Mouse (Mus musculus): Measurements from ENCODE around the gene Slc6a4. TPM values are rescaled to one million over a fixed set of nuclear protein-coding genes. Genes with fewer than 3 reads are reported as not detected.

The Slc6a4 gene
- polyA plus RNA-seq, 1 experiment from 2014 or later, result 0.46 TPM

MicroRNAs within 50 kb of the gene (microRNA counts, 519-probe panel; counts per million panel counts)
- 4,309 counts per million, percentile 80 among the panel's probes with 10 or more counts for microRNA mmu-miR-423-3p
- microRNA mmu-miR-423-5p, result 3,650 counts per million, percentile 73 among the panel's probes with 10 or more counts

Small RNA genes within 50 kb of the gene (microRNA-seq; reads per million reads assigned to microRNA genes)
- 9,100 reads per million, percentile 94 among the genes with 10 or more reads in this experiment for gene Mir423

Other genes with a start within 250 kb of the Slc6a4 start
- 20.8 and 28.4 TPM in 2 replicates for gene Gosr1, start 235.0 kb upstream of the Slc6a4 start, polyA plus RNA-seq (2016; fragmentation: Nextera tagmentation; extraction: Ambion mirVana)
- 7.9 and 8.5 TPM in 2 replicates for gene Cpd, start 151.6 kb upstream of the Slc6a4 start, polyA plus RNA-seq (2016; fragmentation: Nextera tagmentation; extraction: Ambion mirVana)
- gene Tmigd1, start 96.4 kb upstream of the Slc6a4 start, polyA plus RNA-seq (2016; fragmentation: Nextera tagmentation; extraction: Ambion mirVana), result not detected in 2 replicates
- 203 and 207 TPM in 2 replicates for gene Blmh, start 73.8 kb upstream of the Slc6a4 start, polyA plus RNA-seq (2016; fragmentation: Nextera tagmentation; extraction: Ambion mirVana)
- 59.7 and 70.8 TPM in 2 replicates for gene Nsrp1, start 79.8 kb downstream of the Slc6a4 start, polyA plus RNA-seq (2016; fragmentation: Nextera tagmentation; extraction: Ambion mirVana)
- 0.07 and 0.28 TPM in 2 replicates for gene Efcab5, start 190.4 kb downstream of the Slc6a4 start, polyA plus RNA-seq (2016; fragmentation: Nextera tagmentation; extraction: Ambion mirVana)
- gene Ssh2, start 217.7 kb downstream of the Slc6a4 start, polyA plus RNA-seq (2016; fragmentation: Nextera tagmentation; extraction: Ambion mirVana), result 9.2 and 9.5 TPM in 2 replicates

Measured in embryonic facial prominence, embryonic 10.5 days (tissue).